Mouse (Mus musculus) stomach, postnatal 0 days (tissue): Measurements from ENCODE around the gene Plekhb2.

Experiments used
- CTCF ChIP-seq: IDR thresholded peaks from 2 replicates; pipeline ENCODE4 v1.5.1; 2016; ENCODE audit warnings: antibody characterized with exemption, low read depth, mild to moderate bottlenecking, moderate library complexity
- EP300 ChIP-seq: optimal IDR thresholded peaks from 2 replicates; pipeline ENCODE3; 2016; ENCODE audit warnings: antibody characterized with exemption

DNA sequence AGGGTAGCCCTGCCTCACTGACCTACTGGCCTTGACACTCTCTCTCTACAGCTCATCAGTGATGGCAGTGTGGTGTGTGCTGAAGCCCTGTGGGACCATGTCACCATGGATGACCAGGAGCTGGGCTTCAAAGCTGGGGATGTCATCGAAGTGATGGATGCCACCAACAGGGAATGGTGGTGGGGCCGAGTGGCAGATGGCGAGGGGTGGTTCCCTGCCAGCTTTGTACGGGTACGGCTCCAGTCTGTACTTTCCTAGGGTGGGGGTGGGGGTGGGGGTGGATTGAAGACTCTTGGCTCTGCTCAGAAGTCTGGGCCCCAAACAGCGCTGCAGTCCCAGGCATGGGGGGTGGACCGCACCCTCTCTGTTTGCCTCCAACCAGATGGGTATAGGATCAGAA is 44.9 kb upstream of the Plekhb2 start:
- TF ChIP-seq CTCF (no peak), EP300 (no peak)
